Mouse (Mus musculus): ENCODE results near the gene Ccnh. TPM values are rescaled to one million over a fixed set of nuclear protein-coding genes. Genes with fewer than 3 reads are reported as not detected.
"Not testable (repeated sequence)": the region's sequence is repeated elsewhere in the genome, so short reads cannot be mapped to it uniquely, and the experiment has no call there.

Gene Ccnh
- 46.2 and 46.6 TPM in 2 replicates for total RNA-seq (2012; rRNA removed)

GRCm38 (mm10) chr13:85188903-85189643 lies at the start of gene Ccnh:
Ccnh (plus strand) TSS chr13:85189408.
- Histone ChIP-seq H3K27ac (ENCODE audit: insufficient read depth, low read depth, low read length, poor library complexity, severe bottlenecking) (peak within 1 kb of the TSS; percentile 4; the same call in 1 of the 2 replicates), H3K36me3 (ENCODE audit: control insufficient read depth, insufficient read depth, low read length, poor library complexity, severe bottlenecking) (peaks cover 5% of the 10 kb centered on the region; the same call in 1 of the 2 replicates), H3K4me1 (ENCODE audit: control insufficient read depth in 2 of 2, insufficient read depth in 2 of 2, low read length in 2 of 2, poor library complexity in 1 of 2) (no peaks in the 10 kb centered on the region), H3K9ac (ENCODE audit: insufficient read depth, low read depth, low read length, poor library complexity, severe bottlenecking) (peak within 1 kb of the TSS; percentile 83), H3K4me3 (ENCODE audit: insufficient read depth in 1 of 2, low read depth in 1 of 2, low read length in 2 of 2, poor library complexity in 1 of 2, severe bottlenecking in 1 of 2) (peak within 1 kb of the TSS; percentile 75 to 93), H3K9me3 (ENCODE audit: control insufficient read depth, insufficient read depth, low read depth, low read length) (0 out of 2 replicates have a peak, but pooled peaks cover 1% of the 10 kb centered on the region)
- peak; percentile 86 for DNase-seq (ENCODE audit: low read depth, low spot score)
- in situ Hi-C loops (cut with MboI; ENCODE audit: low sequenced_read_pairs in 2 of 2, unreplicated experiment in 2 of 2): no loop called here
- peak; percentile 58; the same call in 1 of the 2 replicates for TF ChIP-seq HCFC1 (IDR thresholded peaks at IDR 0.05; ENCODE audit: borderline replicate concordance, insufficient read depth, low read length)
- no peak for TF ChIP-seq ZNF384 (IDR thresholded peaks at IDR 0.05; ENCODE audit: low read depth, low read length)

DNA sequence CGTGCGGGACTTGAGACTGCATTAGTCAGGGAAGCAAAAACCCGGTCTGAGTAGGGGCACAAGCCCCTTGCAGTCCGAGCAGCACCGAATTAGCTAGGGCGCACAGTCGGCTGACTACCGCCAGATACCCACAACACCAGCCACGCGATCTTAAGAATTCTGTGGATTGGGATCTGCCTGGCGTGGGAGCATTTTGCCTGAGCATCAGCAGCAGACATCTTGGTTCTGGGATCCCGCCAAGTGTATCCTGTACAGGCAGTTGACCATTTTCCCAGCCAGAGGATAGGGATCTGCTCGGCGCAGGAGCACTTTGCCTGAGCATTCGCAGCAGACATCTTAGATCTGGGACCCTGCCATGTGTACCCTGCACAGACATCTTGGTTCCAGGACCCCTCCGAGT lies 45.8 kb upstream of the Ccnh start:
- H3K4me1 ChIP-seq (ENCODE audit: control insufficient read depth in 2 of 2, insufficient read depth in 2 of 2, low read length in 2 of 2, poor library complexity in 1 of 2); H3K36me3 ChIP-seq (ENCODE audit: control insufficient read depth, insufficient read depth, low read length, poor library complexity, severe bottlenecking); in situ Hi-C loops (cut with MboI; ENCODE audit: low sequenced_read_pairs in 2 of 2, unreplicated experiment in 2 of 2); DNase-seq (ENCODE audit: low read depth, low spot score); H3K9me3 ChIP-seq (ENCODE audit: control insufficient read depth, insufficient read depth, low read depth, low read length): not testable (repeated sequence)
- peak overlapping the region; percentile 60 for H3K27ac ChIP-seq (ENCODE audit: insufficient read depth, low read depth, low read length, poor library complexity, severe bottlenecking)
- peak overlapping the region; percentile 57 for H3K9ac ChIP-seq (ENCODE audit: insufficient read depth, low read depth, low read length, poor library complexity, severe bottlenecking)
- peak overlapping the region; percentile 67 for H3K4me3 ChIP-seq (ENCODE audit: insufficient read depth in 1 of 2, low read depth in 1 of 2, low read length in 2 of 2, poor library complexity in 1 of 2, severe bottlenecking in 1 of 2)

DNA sequence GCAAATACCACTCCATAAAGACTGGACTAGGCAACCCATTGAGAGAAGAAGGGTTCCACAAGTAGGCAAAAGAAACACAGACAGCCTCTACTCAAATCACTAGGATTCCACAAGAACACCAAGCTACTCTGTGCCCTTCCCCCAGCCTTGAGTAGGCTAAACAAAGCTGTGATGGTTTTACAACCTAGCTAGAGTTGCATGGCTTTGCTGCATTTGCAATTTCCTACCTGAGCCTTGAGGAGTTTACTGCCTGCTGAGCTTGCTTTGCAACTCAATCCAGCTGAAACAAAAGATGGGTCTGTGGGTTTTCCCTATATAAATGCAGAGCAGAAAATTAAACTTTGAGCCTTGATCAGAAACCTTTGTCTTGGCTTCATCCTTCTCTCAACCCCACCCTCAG lies 42.7 kb upstream of the Ccnh start:
- TF ChIP-seq ZNF384 (IDR thresholded peaks at IDR 0.05; ENCODE audit: low read depth, low read length) (no peak), ZC3H11A (IDR thresholded peaks at IDR 0.05; ENCODE audit: borderline replicate concordance, low read depth, low read length) (no peak), HCFC1 (IDR thresholded peaks at IDR 0.05; ENCODE audit: borderline replicate concordance, insufficient read depth, low read length) (no peak), CHD2 (IDR thresholded peaks at IDR 0.05; ENCODE audit: low read depth, low read length) (no peak), MAFK (IDR thresholded peaks at IDR 0.05; ENCODE audit: insufficient read depth, low read depth, low read length) (no peak)
- no peak overlapping the region for H3K9ac ChIP-seq (ENCODE audit: insufficient read depth, low read depth, low read length, poor library complexity, severe bottlenecking)
- peak; percentile 72 for DNase-seq (ENCODE audit: low read depth, low spot score)
- H3K9me3 ChIP-seq (ENCODE audit: control insufficient read depth, insufficient read depth, low read depth, low read length): no peaks in the 10 kb centered on the region
- peaks cover 0 to 2% of the 10 kb centered on the region in 2 experiments; a peak in 2 of 4 replicates for H3K4me1 ChIP-seq (ENCODE audit: control insufficient read depth in 2 of 2, insufficient read depth in 2 of 2, low read length in 2 of 2, poor library complexity in 1 of 2)
- H3K27ac ChIP-seq (ENCODE audit: insufficient read depth, low read depth, low read length, poor library complexity, severe bottlenecking): peak overlapping the region; percentile 81; the same call in 1 of the 2 replicates
- no peak overlapping the region for H3K4me3 ChIP-seq (ENCODE audit: insufficient read depth in 1 of 2, low read depth in 1 of 2, low read length in 2 of 2, poor library complexity in 1 of 2, severe bottlenecking in 1 of 2)
- no peaks in the 10 kb centered on the region for H3K36me3 ChIP-seq (ENCODE audit: control insufficient read depth, insufficient read depth, low read length, poor library complexity, severe bottlenecking)
- in situ Hi-C loops (cut with MboI; ENCODE audit: low sequenced_read_pairs in 2 of 2, unreplicated experiment in 2 of 2): no loop called here

GRCm38 (mm10) chr13:85154746-85155145 lies 34.5 kb upstream of the Ccnh start:
- DNase-seq (ENCODE audit: low read depth, low spot score): no peak
- H3K36me3 ChIP-seq (ENCODE audit: control insufficient read depth, insufficient read depth, low read length, poor library complexity, severe bottlenecking): no peaks in the 10 kb centered on the region
- H3K4me3 ChIP-seq (ENCODE audit: insufficient read depth in 1 of 2, low read depth in 1 of 2, low read length in 2 of 2, poor library complexity in 1 of 2, severe bottlenecking in 1 of 2): no peak overlapping the region
- no peak overlapping the region for H3K9ac ChIP-seq (ENCODE audit: insufficient read depth, low read depth, low read length, poor library complexity, severe bottlenecking)
- no peaks in the 10 kb centered on the region for H3K9me3 ChIP-seq (ENCODE audit: control insufficient read depth, insufficient read depth, low read depth, low read length)
- in situ Hi-C loops (cut with MboI; ENCODE audit: low sequenced_read_pairs in 2 of 2, unreplicated experiment in 2 of 2): loop anchor here in 1 of 2 experiments (25.0 kb wide), 1 partner anchor 192 kb away; no protein-coding TSS in a partner anchor
- H3K27ac ChIP-seq (ENCODE audit: insufficient read depth, low read depth, low read length, poor library complexity, severe bottlenecking): no peak overlapping the region
- TF ChIP-seq ZNF384 (IDR thresholded peaks at IDR 0.05; ENCODE audit: low read depth, low read length): no peak
- no peak for TF ChIP-seq CHD2 (IDR thresholded peaks at IDR 0.05; ENCODE audit: low read depth, low read length)
- no peak for TF ChIP-seq MAFK (IDR thresholded peaks at IDR 0.05; ENCODE audit: insufficient read depth, low read depth, low read length)
- no peak for TF ChIP-seq ZC3H11A (IDR thresholded peaks at IDR 0.05; ENCODE audit: borderline replicate concordance, low read depth, low read length)
- no peak for TF ChIP-seq HCFC1 (IDR thresholded peaks at IDR 0.05; ENCODE audit: borderline replicate concordance, insufficient read depth, low read length)
- peaks cover 0 to 2% of the 10 kb centered on the region in 2 experiments; a peak in 1 of 4 replicates for H3K4me1 ChIP-seq (ENCODE audit: control insufficient read depth in 2 of 2, insufficient read depth in 2 of 2, low read length in 2 of 2, poor library complexity in 1 of 2)

DNA sequence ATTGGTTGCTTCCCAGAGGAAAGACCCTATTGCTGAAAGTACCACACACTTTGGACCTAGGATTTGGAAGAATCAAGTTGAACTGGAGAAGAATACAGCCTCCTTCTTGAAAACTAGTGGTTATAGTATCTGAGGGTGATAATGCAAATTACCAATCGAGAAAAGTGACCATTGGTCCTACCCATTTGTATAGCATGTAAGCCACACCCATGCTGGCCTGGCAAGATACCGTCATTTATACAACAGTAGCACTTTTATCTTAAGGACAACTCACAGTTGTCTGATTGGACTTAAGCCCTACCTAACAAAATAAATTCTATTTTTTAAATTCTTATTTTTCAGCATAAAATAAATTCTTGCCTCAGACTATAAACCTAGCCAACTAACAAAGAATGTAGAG lies 29.2 kb upstream of the Ccnh start:
- no peak overlapping the region for H3K4me3 ChIP-seq (ENCODE audit: insufficient read depth in 1 of 2, low read depth in 1 of 2, low read length in 2 of 2, poor library complexity in 1 of 2, severe bottlenecking in 1 of 2)
- no peak overlapping the region for H3K27ac ChIP-seq (ENCODE audit: insufficient read depth, low read depth, low read length, poor library complexity, severe bottlenecking)
- no peak overlapping the region for H3K9ac ChIP-seq (ENCODE audit: insufficient read depth, low read depth, low read length, poor library complexity, severe bottlenecking)
- no peaks in the 10 kb centered on the region for H3K36me3 ChIP-seq (ENCODE audit: control insufficient read depth, insufficient read depth, low read length, poor library complexity, severe bottlenecking)
- no peak for DNase-seq (ENCODE audit: low read depth, low spot score)
- H3K4me1 ChIP-seq (ENCODE audit: control insufficient read depth in 2 of 2, insufficient read depth in 2 of 2, low read length in 2 of 2, poor library complexity in 1 of 2): no peaks in the 10 kb centered on the region
- no peak for TF ChIP-seq ZNF384 (IDR thresholded peaks at IDR 0.05; ENCODE audit: low read depth, low read length)
- no peak for TF ChIP-seq CHD2 (IDR thresholded peaks at IDR 0.05; ENCODE audit: low read depth, low read length)
- TF ChIP-seq ZC3H11A (IDR thresholded peaks at IDR 0.05; ENCODE audit: borderline replicate concordance, low read depth, low read length): no peak
- in situ Hi-C loops (cut with MboI; ENCODE audit: low sequenced_read_pairs in 2 of 2, unreplicated experiment in 2 of 2): loop anchor here in 1 of 2 experiments (25.0 kb wide), 1 partner anchor 198 kb away; no protein-coding TSS in a partner anchor
- H3K9me3 ChIP-seq (ENCODE audit: control insufficient read depth, insufficient read depth, low read depth, low read length): no peaks in the 10 kb centered on the region

All from ES-E14 (cell line).